Mouse (Mus musculus): ENCODE results near the gene Chrne. TPM values are rescaled to one million over a fixed set of nuclear protein-coding genes. Genes with fewer than 3 reads are reported as not detected.

Chrne gene
- polyA plus RNA-seq, 1 experiment, result 0.91 TPM

- Histone ChIP-seq H3K4me3 (replicated peaks; ENCODE audit: extremely low read depth, low read depth, low read length) (peak within 1 kb of the TSS; percentile 81), H3K4me1 (ENCODE audit: control insufficient read depth, insufficient read depth, low read length) (peaks cover 17% of the 10 kb centered on the region)
- under 1% methylated on average over 63 of the region's 63 CpGs for WGBS
- TF ChIP-seq POLR2A (IDR thresholded peaks at IDR 0.05; ENCODE audit: borderline replicate concordance, extremely low read depth, low read depth, low read length) (peak; percentile 96; the same call in 1 of the 2 replicates), CTCF (IDR thresholded peaks at IDR 0.05; ENCODE audit: insufficient read depth, low read length) (no peak)
- DNase-seq, result peak; percentile 92
These were observed 28.0 kb upstream of the Chrne start, which contains the start of the genes Rnf167 and Slc25a11 for GRCm38 (mm10) chr11:70646691-70647650. Gene Rnf167 (plus strand): TSS chr11:70647235. Gene Slc25a11 (minus strand): TSS chr11:70647479.

GRCm38 (mm10) chr11:70646259-70646555 lies 27.2 kb upstream of the Chrne start:
- TF ChIP-seq CTCF (IDR thresholded peaks at IDR 0.05; ENCODE audit: insufficient read depth, low read length), result no peak
- no peak for TF ChIP-seq POLR2A (IDR thresholded peaks at IDR 0.05; ENCODE audit: borderline replicate concordance, extremely low read depth, low read depth, low read length)
- Histone ChIP-seq H3K4me1 (ENCODE audit: control insufficient read depth, insufficient read depth, low read length) (peaks cover 16% of the 10 kb centered on the region), H3K4me3 (replicated peaks; ENCODE audit: extremely low read depth, low read depth, low read length) (peak overlapping the region; percentile 74)
- no peak for DNase-seq
- 21% methylated on average over 3 of the region's 3 CpGs for WGBS

- TF ChIP-seq CTCF (IDR thresholded peaks at IDR 0.05; ENCODE audit: insufficient read depth, low read length), result no peak
- no peak for TF ChIP-seq POLR2A (IDR thresholded peaks at IDR 0.05; ENCODE audit: borderline replicate concordance, extremely low read depth, low read depth, low read length)
- WGBS, result 82% methylated on average over 12 of the region's 12 CpGs
- H3K4me1 ChIP-seq (ENCODE audit: control insufficient read depth, insufficient read depth, low read length), result peaks cover 12% of the 10 kb centered on the region
- no peak for DNase-seq
- H3K4me3 ChIP-seq (replicated peaks; ENCODE audit: extremely low read depth, low read depth, low read length), result no peak overlapping the region
These were observed 26.6 kb upstream of the Chrne start for GRCm38 (mm10) chr11:70645461-70646258.

GRCm38 (mm10) chr11:70644564-70645103 lies 25.6 kb upstream of the Chrne start:
- TF ChIP-seq POLR2A (IDR thresholded peaks at IDR 0.05; ENCODE audit: borderline replicate concordance, extremely low read depth, low read depth, low read length) (no peak), CTCF (IDR thresholded peaks at IDR 0.05; ENCODE audit: insufficient read depth, low read length) (no peak)

GRCm38 (mm10) chr11:70643051-70643450 lies 24.0 kb upstream of the Chrne start:
- H3K4me1 ChIP-seq (ENCODE audit: control insufficient read depth, insufficient read depth, low read length), result peaks cover 4% of the 10 kb centered on the region; the same call in 1 of the 2 replicates
- no peak overlapping the region for H3K4me3 ChIP-seq (replicated peaks; ENCODE audit: extremely low read depth, low read depth, low read length)
- TF ChIP-seq CTCF (IDR thresholded peaks at IDR 0.05; ENCODE audit: insufficient read depth, low read length), result no peak
- no peak for TF ChIP-seq POLR2A (IDR thresholded peaks at IDR 0.05; ENCODE audit: borderline replicate concordance, extremely low read depth, low read depth, low read length)
- DNase-seq, result no peak
- 88% methylated on average over 6 of the region's 6 CpGs for WGBS

More at GRCm38 (mm10) chr11:70644564-70645103, 25.6 kb upstream of the Chrne start:
- no peak overlapping the region for H3K4me3 ChIP-seq (replicated peaks; ENCODE audit: extremely low read depth, low read depth, low read length)
- no peak for DNase-seq
- WGBS, result 94% methylated on average over 8 of the region's 8 CpGs
- peaks cover 11% of the 10 kb centered on the region for H3K4me1 ChIP-seq (ENCODE audit: control insufficient read depth, insufficient read depth, low read length)

- Histone ChIP-seq H3K4me3 (replicated peaks; ENCODE audit: extremely low read depth, low read depth, low read length) (no peak overlapping the region), H3K4me1 (ENCODE audit: control insufficient read depth, insufficient read depth, low read length) (peaks cover 4% of the 10 kb centered on the region; the same call in 1 of the 2 replicates)
- TF ChIP-seq CTCF (IDR thresholded peaks at IDR 0.05; ENCODE audit: insufficient read depth, low read length), result no peak
- TF ChIP-seq POLR2A (IDR thresholded peaks at IDR 0.05; ENCODE audit: borderline replicate concordance, extremely low read depth, low read depth, low read length), result no peak
- 69% methylated on average over 7 of the region's 7 CpGs for WGBS
- DNase-seq, result no peak
These were observed 22.2 kb upstream of the Chrne start for GRCm38 (mm10) chr11:70641241-70641640.

- no peak for DNase-seq
- no peak for TF ChIP-seq POLR2A (IDR thresholded peaks at IDR 0.05; ENCODE audit: borderline replicate concordance, extremely low read depth, low read depth, low read length)
- no peak for TF ChIP-seq CTCF (IDR thresholded peaks at IDR 0.05; ENCODE audit: insufficient read depth, low read length)
- 45% methylated on average over 8 of the region's 8 CpGs for WGBS
- Histone ChIP-seq H3K4me1 (ENCODE audit: control insufficient read depth, insufficient read depth, low read length) (no peaks in the 10 kb centered on the region), H3K4me3 (replicated peaks; ENCODE audit: extremely low read depth, low read depth, low read length) (no peak overlapping the region)
These were observed 21.0 kb upstream of the Chrne start for GRCm38 (mm10) chr11:70639976-70640375.

- WGBS, result 20% methylated on average over 5 of the region's 5 CpGs
- H3K4me3 ChIP-seq (replicated peaks; ENCODE audit: extremely low read depth, low read depth, low read length), result no peak within 1 kb of the TSS
- TF ChIP-seq CTCF (IDR thresholded peaks at IDR 0.05; ENCODE audit: insufficient read depth, low read length), result no peak
- no peak for TF ChIP-seq POLR2A (IDR thresholded peaks at IDR 0.05; ENCODE audit: borderline replicate concordance, extremely low read depth, low read depth, low read length)
- DNase-seq, result no peak
- H3K4me1 ChIP-seq (ENCODE audit: control insufficient read depth, insufficient read depth, low read length), result no peaks in the 10 kb centered on the region
These were observed 19.8 kb upstream of the Chrne start, which contains the start of gene Gp1ba for GRCm38 (mm10) chr11:70638714-70639278. Gene Gp1ba (plus strand): TSS chr11:70639122.

- WGBS, result 88% methylated on average over 1 of the region's 1 CpGs
- no peak for DNase-seq
- no peaks in the 10 kb centered on the region for H3K4me1 ChIP-seq (ENCODE audit: control insufficient read depth, insufficient read depth, low read length)
- H3K4me3 ChIP-seq (replicated peaks; ENCODE audit: extremely low read depth, low read depth, low read length), result no peak overlapping the region
- no peak for TF ChIP-seq POLR2A (IDR thresholded peaks at IDR 0.05; ENCODE audit: borderline replicate concordance, extremely low read depth, low read depth, low read length)
- TF ChIP-seq CTCF (IDR thresholded peaks at IDR 0.05; ENCODE audit: insufficient read depth, low read length), result no peak
These were observed 19.3 kb upstream of the Chrne start for GRCm38 (mm10) chr11:70638293-70638692.

Data from lung, adult 2 months (tissue).